Mouse (Mus musculus): ENCODE results near the gene Igsf3. TPM values are rescaled to one million over a fixed set of nuclear protein-coding genes. Genes with fewer than 3 reads are reported as not detected.

Gene Igsf3
- polyA plus RNA-seq, 1 experiment from 2014 or later = 24.8 TPM

DNA sequence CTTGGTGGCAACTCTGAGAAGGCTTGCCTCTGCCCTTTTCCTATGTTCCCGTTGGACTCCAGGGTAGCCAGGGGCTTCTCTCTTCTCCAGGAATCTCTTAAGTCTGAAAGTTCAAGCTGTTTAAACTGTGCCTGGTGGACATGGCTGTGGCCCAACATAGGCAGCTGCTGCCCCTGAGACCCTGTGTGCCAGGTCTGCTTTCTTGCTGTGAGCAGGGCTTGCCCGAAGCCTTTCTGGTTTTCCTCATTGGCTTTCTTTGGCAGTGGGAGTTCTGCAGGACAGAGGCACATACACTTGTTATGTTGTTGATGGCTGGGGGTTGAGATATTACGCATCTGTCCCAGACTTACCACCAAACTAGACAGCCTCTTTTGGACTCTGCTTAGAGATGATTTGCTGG, 12.7 kb downstream of the Igsf3 start:
- Histone ChIP-seq H3K4me1 (ENCODE audit: insufficient read depth, low read length) (peaks cover 27% of the 10 kb centered on the region), H3K9ac (replicated peaks; ENCODE audit: low read length) (no peak overlapping the region), H3K4me2 (replicated peaks; ENCODE audit: low read depth, low read length) (no peak overlapping the region), H3K4me3 (ENCODE audit: low read length) (no peak overlapping the region), H3K27ac (ENCODE audit: low read length) (no peak overlapping the region), H3K9me3 (ENCODE audit: low read length) (no peaks in the 10 kb centered on the region), H3K36me3 (ENCODE audit: insufficient read depth, low read length) (no peaks in the 10 kb centered on the region), H3K27me3 (ENCODE audit: insufficient read depth, low read length) (no peaks in the 10 kb centered on the region)
- WGBS = 90% methylated on average over 3 of the region's 3 CpGs
- no peak for ATAC-seq (ENCODE audit: low FRiP score, low TSS enrichment)

DNA sequence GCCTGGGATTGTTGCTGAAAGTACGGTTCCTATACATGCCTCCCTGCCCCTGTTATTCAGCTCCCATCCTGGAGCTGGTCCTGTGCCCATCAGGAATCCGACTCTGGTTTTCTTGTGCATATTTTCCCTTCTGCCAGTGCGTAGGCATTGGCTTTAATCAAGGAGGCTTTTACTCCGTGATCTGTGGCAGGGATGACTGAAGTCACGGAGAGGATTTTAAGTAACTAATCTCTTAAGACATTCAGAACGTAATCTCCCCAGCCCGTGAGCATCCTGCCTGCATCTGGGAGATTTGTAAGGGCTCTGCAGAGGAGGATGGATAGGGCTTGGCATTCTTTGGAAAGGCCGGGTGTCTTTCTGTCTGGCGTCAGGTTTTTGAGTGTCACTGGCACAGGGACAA, 13.6 kb downstream of the Igsf3 start:
- no peak overlapping the region for H3K4me3 ChIP-seq (ENCODE audit: low read length)
- WGBS = 62% methylated on average over 9 of the region's 9 CpGs
- H3K4me2 ChIP-seq (replicated peaks; ENCODE audit: low read depth, low read length) = no peak overlapping the region
- peaks cover 36% of the 10 kb centered on the region for H3K4me1 ChIP-seq (ENCODE audit: insufficient read depth, low read length)
- no peaks in the 10 kb centered on the region for H3K9me3 ChIP-seq (ENCODE audit: low read length)
- H3K36me3 ChIP-seq (ENCODE audit: insufficient read depth, low read length) = no peaks in the 10 kb centered on the region
- no peaks in the 10 kb centered on the region for H3K27me3 ChIP-seq (ENCODE audit: insufficient read depth, low read length)
- H3K9ac ChIP-seq (replicated peaks; ENCODE audit: low read length) = no peak overlapping the region
- ATAC-seq (ENCODE audit: low FRiP score, low TSS enrichment) = no peak
- H3K27ac ChIP-seq (ENCODE audit: low read length) = no peak overlapping the region

DNA sequence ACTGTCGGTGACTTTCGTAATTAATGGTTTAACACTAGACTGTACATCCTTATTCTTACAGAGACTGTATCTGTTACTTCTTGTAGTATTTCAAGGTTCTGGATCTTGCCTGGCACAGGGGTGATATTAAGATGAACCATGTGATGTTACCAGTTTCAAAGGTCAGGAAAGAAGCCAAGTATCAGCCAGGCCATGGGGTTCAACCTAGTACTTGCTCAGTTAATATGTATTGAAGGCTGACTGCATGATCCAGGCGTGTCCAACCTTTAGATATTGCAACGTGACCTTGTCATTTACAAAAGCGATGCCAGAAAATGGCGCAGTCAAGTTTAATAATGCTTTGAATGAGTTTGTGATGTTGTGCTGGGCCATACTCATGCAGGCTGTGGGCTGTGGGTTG, 15.1 kb downstream of the Igsf3 start:
- Histone ChIP-seq H3K4me3 (ENCODE audit: low read length) (no peak overlapping the region), H3K27ac (ENCODE audit: low read length) (no peak overlapping the region), H3K27me3 (ENCODE audit: insufficient read depth, low read length) (no peaks in the 10 kb centered on the region), H3K36me3 (ENCODE audit: insufficient read depth, low read length) (no peaks in the 10 kb centered on the region), H3K4me2 (replicated peaks; ENCODE audit: low read depth, low read length) (no peak overlapping the region), H3K9ac (replicated peaks; ENCODE audit: low read length) (no peak overlapping the region), H3K4me1 (ENCODE audit: insufficient read depth, low read length) (peaks cover 46% of the 10 kb centered on the region), H3K9me3 (ENCODE audit: low read length) (no peaks in the 10 kb centered on the region)
- ATAC-seq (ENCODE audit: low FRiP score, low TSS enrichment) = no peak
- 92% methylated on average over 6 of the region's 6 CpGs for WGBS

DNA sequence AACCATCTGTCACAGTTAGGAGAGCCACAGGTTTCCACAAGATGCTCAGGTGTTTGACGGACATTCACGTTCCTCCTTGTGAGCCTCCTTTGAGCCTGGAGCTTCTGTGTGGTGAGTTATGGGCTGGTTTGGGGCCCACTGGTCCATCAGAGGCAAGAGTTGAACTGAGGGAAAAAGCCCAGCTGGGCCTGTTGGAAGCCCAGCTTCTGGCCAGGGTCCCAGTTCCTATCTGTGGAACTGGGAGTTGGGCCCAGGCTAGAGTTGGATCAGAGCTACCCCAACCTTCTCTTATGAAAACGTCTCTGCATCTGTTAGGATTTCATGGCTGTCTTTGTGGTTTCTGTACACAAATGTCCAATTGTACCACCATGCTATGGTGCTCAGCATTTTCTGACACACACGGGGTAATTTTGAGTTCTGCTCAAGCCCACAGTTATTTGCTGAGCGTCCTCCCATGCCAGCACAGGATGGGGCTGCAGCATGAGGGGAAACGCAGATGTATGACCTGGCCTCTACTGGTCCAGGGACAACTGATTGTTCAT, 16.3 kb downstream of the Igsf3 start:
- 84% methylated on average over 6 of the region's 6 CpGs for WGBS
- ATAC-seq (ENCODE audit: low FRiP score, low TSS enrichment) = no peak
- Histone ChIP-seq H3K4me3 (ENCODE audit: low read length) (no peak overlapping the region), H3K27me3 (ENCODE audit: insufficient read depth, low read length) (no peaks in the 10 kb centered on the region), H3K9me3 (ENCODE audit: low read length) (no peaks in the 10 kb centered on the region), H3K4me1 (ENCODE audit: insufficient read depth, low read length) (peaks cover 52% of the 10 kb centered on the region), H3K27ac (ENCODE audit: low read length) (no peak overlapping the region), H3K4me2 (replicated peaks; ENCODE audit: low read depth, low read length) (no peak overlapping the region), H3K9ac (replicated peaks; ENCODE audit: low read length) (no peak overlapping the region), H3K36me3 (ENCODE audit: insufficient read depth, low read length) (no peaks in the 10 kb centered on the region)

DNA sequence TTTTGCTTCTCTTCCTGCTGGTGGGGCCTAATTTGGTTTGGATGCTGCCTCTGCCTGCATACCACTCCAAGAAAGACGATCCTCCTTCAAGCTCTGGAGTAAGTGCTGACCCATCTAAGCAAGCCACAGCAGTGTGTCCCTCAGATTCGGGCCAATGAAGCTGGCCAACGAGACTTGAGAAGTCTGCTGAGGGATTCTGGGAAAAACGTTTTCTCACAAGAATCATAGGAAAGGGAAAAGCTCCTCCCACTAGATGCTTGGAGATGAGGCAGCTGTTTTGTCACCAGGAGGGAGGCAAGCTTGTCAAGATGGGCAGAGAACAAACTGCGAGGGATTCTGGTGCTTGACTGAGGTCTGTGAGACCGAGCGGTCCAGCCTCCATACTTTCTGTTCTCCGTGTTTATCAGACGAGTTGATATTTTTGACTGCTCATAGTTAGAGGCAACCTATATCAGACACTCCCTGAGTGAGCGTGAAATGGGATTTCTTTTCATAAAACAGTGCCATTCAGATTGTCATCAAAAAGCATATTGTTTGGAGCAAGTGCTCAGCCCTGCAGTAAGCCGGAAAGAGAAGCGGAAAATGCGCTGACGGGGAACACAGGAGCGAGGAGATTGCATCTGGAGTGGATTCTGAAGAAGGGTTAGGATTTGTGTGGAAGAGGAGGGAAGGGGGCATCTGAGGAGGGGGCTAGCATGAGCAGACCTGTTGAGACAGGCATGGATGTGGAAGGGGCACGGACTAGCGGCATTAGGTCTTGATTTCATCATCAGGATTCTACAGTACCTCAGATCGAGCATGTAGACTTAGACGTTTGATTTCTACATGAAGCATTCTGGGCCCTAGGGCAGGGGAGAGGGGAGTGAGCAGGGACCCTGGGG, 17.0 kb downstream of the Igsf3 start:
- no peaks in the 10 kb centered on the region for H3K27me3 ChIP-seq (ENCODE audit: insufficient read depth, low read length)
- peaks cover 55% of the 10 kb centered on the region for H3K4me1 ChIP-seq (ENCODE audit: insufficient read depth, low read length)
- H3K36me3 ChIP-seq (ENCODE audit: insufficient read depth, low read length) = no peaks in the 10 kb centered on the region
- no peaks in the 10 kb centered on the region for H3K9me3 ChIP-seq (ENCODE audit: low read length)
- no peak for ATAC-seq (ENCODE audit: low FRiP score, low TSS enrichment)
- H3K27ac ChIP-seq (ENCODE audit: low read length) = no peak overlapping the region
- H3K4me3 ChIP-seq (ENCODE audit: low read length) = no peak overlapping the region
- no peak overlapping the region for H3K9ac ChIP-seq (replicated peaks; ENCODE audit: low read length)
- WGBS = 68% methylated on average over 19 of the region's 19 CpGs
- H3K4me2 ChIP-seq (replicated peaks; ENCODE audit: low read depth, low read length) = no peak overlapping the region

DNA sequence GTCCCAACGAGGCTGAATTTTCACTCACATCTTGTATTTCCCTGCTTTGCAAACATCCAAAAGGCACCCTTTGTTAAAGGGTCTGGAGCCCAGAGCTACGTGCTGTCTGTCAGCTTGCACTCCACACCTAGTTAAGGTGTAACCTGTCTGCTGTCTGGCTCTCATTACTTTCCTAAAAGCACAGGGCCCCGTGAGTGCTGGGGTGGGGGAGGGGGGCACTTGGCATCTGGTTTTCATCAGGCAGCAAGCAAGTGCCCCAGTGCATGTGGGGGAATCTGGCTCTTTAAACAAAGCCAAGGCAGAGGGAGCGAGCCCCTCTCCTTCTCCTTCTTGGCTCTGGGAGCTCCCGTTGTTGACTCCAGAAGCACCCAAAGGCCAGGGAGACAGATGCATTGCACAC, 18.5 kb downstream of the Igsf3 start:
- H3K9me3 ChIP-seq (ENCODE audit: low read length) = no peaks in the 10 kb centered on the region
- peaks cover 65% of the 10 kb centered on the region for H3K4me1 ChIP-seq (ENCODE audit: insufficient read depth, low read length)
- 32% methylated on average over 5 of the region's 5 CpGs for WGBS
- H3K4me3 ChIP-seq (ENCODE audit: low read length) = no peak overlapping the region
- H3K27me3 ChIP-seq (ENCODE audit: insufficient read depth, low read length) = no peaks in the 10 kb centered on the region
- H3K27ac ChIP-seq (ENCODE audit: low read length) = peak overlapping the region; percentile 37
- H3K9ac ChIP-seq (replicated peaks; ENCODE audit: low read length) = no peak overlapping the region
- no peaks in the 10 kb centered on the region for H3K36me3 ChIP-seq (ENCODE audit: insufficient read depth, low read length)
- ATAC-seq (ENCODE audit: low FRiP score, low TSS enrichment) = no peak
- no peak overlapping the region for H3K4me2 ChIP-seq (replicated peaks; ENCODE audit: low read depth, low read length)

DNA sequence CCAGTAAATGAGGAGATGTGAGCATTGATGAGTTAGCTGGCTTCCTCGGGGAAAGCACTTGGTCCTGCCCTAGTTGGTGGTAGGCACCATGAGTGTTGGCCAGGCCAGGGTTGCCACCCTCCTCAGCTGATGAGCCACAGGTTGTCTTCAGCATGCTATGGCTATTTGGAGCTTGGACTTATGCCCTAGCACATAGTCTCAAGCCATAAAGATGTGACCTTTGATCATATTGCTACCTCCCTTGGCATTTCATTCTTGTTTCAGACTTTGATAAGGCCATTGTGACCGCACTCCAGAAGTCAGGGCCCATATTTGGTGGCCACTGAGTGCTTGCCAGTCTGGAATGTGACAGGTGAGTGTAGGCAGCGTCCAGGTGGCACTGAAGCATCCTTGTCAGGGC, 19.2 kb downstream of the Igsf3 start:
- H3K4me1 ChIP-seq (ENCODE audit: insufficient read depth, low read length) = peaks cover 66% of the 10 kb centered on the region
- H3K27ac ChIP-seq (ENCODE audit: low read length) = no peak overlapping the region
- no peak overlapping the region for H3K4me2 ChIP-seq (replicated peaks; ENCODE audit: low read depth, low read length)
- ATAC-seq (ENCODE audit: low FRiP score, low TSS enrichment) = no peak
- no peaks in the 10 kb centered on the region for H3K9me3 ChIP-seq (ENCODE audit: low read length)
- WGBS = 84% methylated on average over 3 of the region's 3 CpGs
- no peak overlapping the region for H3K4me3 ChIP-seq (ENCODE audit: low read length)
- no peak overlapping the region for H3K9ac ChIP-seq (replicated peaks; ENCODE audit: low read length)
- H3K36me3 ChIP-seq (ENCODE audit: insufficient read depth, low read length) = no peaks in the 10 kb centered on the region
- H3K27me3 ChIP-seq (ENCODE audit: insufficient read depth, low read length) = no peaks in the 10 kb centered on the region

DNA sequence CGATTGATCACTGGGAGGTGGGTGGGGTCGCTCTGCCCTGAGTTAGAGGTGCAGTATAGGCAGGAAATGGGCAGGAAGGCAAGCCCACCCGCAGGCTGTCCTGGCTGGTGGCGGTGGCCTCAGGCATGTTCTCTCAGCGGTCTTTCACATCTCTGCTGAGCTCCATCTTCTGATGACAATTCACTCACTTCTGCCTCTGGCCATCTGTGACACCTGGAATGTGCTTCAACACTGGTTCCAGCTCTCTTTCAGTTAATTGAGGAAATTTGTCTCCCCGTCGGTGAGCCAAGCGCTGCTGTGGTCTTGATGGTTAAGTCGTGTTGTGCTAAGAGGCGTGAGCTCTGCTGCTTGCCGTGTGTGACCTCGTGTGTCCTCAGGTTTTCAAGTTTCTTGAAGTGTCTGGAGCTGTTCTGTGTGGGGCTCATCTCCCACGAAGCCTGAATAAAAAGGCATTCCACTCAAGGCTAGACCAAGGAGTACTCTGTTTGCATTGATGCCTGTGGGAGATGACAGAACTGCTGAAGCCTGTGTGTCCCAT, 19.9 kb downstream of the Igsf3 start:
- no peak overlapping the region for H3K9ac ChIP-seq (replicated peaks; ENCODE audit: low read length)
- no peak overlapping the region for H3K4me3 ChIP-seq (ENCODE audit: low read length)
- no peaks in the 10 kb centered on the region for H3K27me3 ChIP-seq (ENCODE audit: insufficient read depth, low read length)
- H3K4me2 ChIP-seq (replicated peaks; ENCODE audit: low read depth, low read length) = no peak overlapping the region
- H3K36me3 ChIP-seq (ENCODE audit: insufficient read depth, low read length) = no peaks in the 10 kb centered on the region
- no peak overlapping the region for H3K27ac ChIP-seq (ENCODE audit: low read length)
- WGBS = 42% methylated on average over 13 of the region's 13 CpGs
- ATAC-seq (ENCODE audit: low FRiP score, low TSS enrichment) = no peak
- H3K4me1 ChIP-seq (ENCODE audit: insufficient read depth, low read length) = peaks cover 73% of the 10 kb centered on the region
- no peaks in the 10 kb centered on the region for H3K9me3 ChIP-seq (ENCODE audit: low read length)

DNA sequence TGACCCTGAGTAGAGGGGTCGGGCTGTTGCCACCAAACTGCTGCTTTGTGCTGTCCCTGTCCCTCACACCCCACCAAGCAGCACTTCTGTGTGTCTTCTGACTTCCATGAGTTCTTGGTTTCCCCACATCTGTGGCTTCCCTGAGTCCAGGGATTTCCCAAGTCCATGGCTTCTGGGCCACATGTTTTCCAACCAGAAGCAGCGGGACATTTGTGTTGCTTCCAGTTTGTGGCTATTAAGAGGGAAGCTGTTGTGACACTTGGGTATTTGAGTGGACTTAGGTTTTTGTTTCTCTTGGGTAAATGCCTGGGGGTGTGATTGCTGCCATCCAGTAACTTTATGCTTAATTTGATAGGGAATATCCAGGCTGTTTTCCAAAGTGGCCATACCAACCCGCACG, 20.5 kb downstream of the Igsf3 start:
- WGBS = 72% methylated on average over 4 of the region's 4 CpGs
- Histone ChIP-seq H3K9me3 (ENCODE audit: low read length) (no peaks in the 10 kb centered on the region), H3K27ac (ENCODE audit: low read length) (no peak overlapping the region; the same call in 1 of the 2 replicates), H3K9ac (replicated peaks; ENCODE audit: low read length) (no peak overlapping the region), H3K36me3 (ENCODE audit: insufficient read depth, low read length) (no peaks in the 10 kb centered on the region), H3K4me3 (ENCODE audit: low read length) (no peak overlapping the region), H3K4me2 (replicated peaks; ENCODE audit: low read depth, low read length) (no peak overlapping the region), H3K4me1 (ENCODE audit: insufficient read depth, low read length) (peaks cover 76% of the 10 kb centered on the region), H3K27me3 (ENCODE audit: insufficient read depth, low read length) (no peaks in the 10 kb centered on the region)
- ATAC-seq (ENCODE audit: low FRiP score, low TSS enrichment) = no peak

Measured in kidney, embryonic 16.5 days (tissue).